12 mouse cellular contexts compared by ENCODE assay signal in the genomic region with DNA sequence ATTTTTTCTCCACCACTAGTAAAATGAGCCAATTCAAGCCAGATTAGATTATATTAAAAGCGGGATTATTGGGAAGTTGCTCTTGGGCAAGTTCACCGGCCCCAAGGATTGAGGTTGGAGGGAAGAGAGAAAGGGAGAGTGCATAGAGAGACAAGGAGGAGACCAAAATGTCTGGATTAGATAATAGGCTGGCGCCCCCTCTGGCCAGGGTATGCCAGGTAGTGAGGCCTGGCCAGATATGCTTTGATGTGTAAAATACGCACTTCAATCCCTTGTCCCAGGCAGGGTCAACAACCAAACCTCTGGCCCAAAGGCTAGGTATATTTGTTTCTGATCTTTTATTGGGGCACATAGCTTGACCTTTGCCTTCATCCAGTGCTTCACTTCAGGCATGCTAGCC. TPM values are rescaled to one million over a fixed set of nuclear protein-coding genes. Genes with fewer than 3 reads are reported as not detected.
DNase-seq lines count a peak whose midpoint lies in the region; ATAC-seq and TF ChIP-seq lines count a peak whose summit lies in the region.
"Had no signal": no experiment of that assay in that cellular context is flagged by ENCODE, and none has a peak within 500 bp of the region (broad histone marks: within the 10 kb centered on the region; RNA-seq: fewer than 3 reads in every experiment).

No protein-coding gene starts in this region.

- no peak overlapping the region for H3K27ac ChIP-seq in heart, embryonic 10.5 days
- no peak overlapping the region for H3K27ac ChIP-seq in bone marrow, adult 2 months (ENCODE audit: control insufficient read depth, insufficient read depth, low read depth, low read length, poor library complexity)
- H3K27ac ChIP-seq in kidney, embryonic 15.5 days: no peak overlapping the region
- H3K27ac ChIP-seq: forebrain, embryonic 13.5 days; midbrain, embryonic 12.5 days; neural tube, embryonic 13.5 days had no signal

- 83% methylated on average over 4 of the region's 4 CpGs for WGBS in heart, embryonic 10.5 days
- 85% methylated on average over 4 of the region's 4 CpGs for WGBS in bone marrow, adult 2 months
- 94% methylated on average over 4 of the region's 4 CpGs for WGBS in kidney, embryonic 15.5 days

- DNase-seq in heart, embryonic 10.5 days (ENCODE audit: low spot score): peak; percentile 65
- DNase-seq in heart, adult 9 months (ENCODE audit: low spot score in 2 of 2): no peak
- DNase-seq in B cell, adult 2 months: peak; percentile 27 to 43
- no peak for DNase-seq in left cerebral cortex, adult 11 months (ENCODE audit: low spot score)
- no peak for DNase-seq in cerebellum, adult 18-20 months

- TF ChIP-seq CTCF in bone marrow, adult 2 months (IDR thresholded peaks at IDR 0.05; ENCODE audit: control insufficient read depth, insufficient read depth, low read length): peak; percentile 46

- peaks cover 13% of the 10 kb centered on the region; the same call in 1 of the 2 replicates for H3K4me1 ChIP-seq in heart, embryonic 10.5 days
- H3K4me1 ChIP-seq in bone marrow, adult 2 months (ENCODE audit: control insufficient read depth, insufficient read depth, low read length): no peaks in the 10 kb centered on the region
- H3K4me1 ChIP-seq in kidney, embryonic 15.5 days: peaks cover 21% of the 10 kb centered on the region

- no peak overlapping the region for H3K9ac ChIP-seq in kidney, embryonic 15.5 days
- H3K9ac ChIP-seq: forebrain, embryonic 13.5 days; midbrain, embryonic 12.5 days; neural tube, embryonic 13.5 days had no signal

- H3K4me3 ChIP-seq in heart, embryonic 10.5 days: no peak overlapping the region
- no peak overlapping the region for H3K4me3 ChIP-seq in bone marrow, adult 2 months (replicated peaks; ENCODE audit: control insufficient read depth, low read depth, low read length)
- H3K4me3 ChIP-seq in kidney, embryonic 15.5 days (replicated peaks): no peak overlapping the region
- H3K4me3 ChIP-seq: forebrain, embryonic 13.5 days; midbrain, embryonic 12.5 days; neural tube, embryonic 13.5 days had no signal

- H3K36me3 ChIP-seq in heart, embryonic 10.5 days: peaks cover 69% of the 10 kb centered on the region
- peaks cover 72% of the 10 kb centered on the region for H3K36me3 ChIP-seq in kidney, embryonic 15.5 days

- H3K4me2 ChIP-seq in kidney, embryonic 15.5 days: no peak overlapping the region
- H3K4me2 ChIP-seq: forebrain, embryonic 13.5 days; midbrain, embryonic 12.5 days; neural tube, embryonic 13.5 days had no signal

- 0 out of 2 replicates have a peak, but pooled peaks have one; percentile 12 for ATAC-seq in megakaryocyte progenitor cell, adult 5-6 weeks (replicated peaks; ENCODE audit: poor library complexity)
- ATAC-seq in kidney, embryonic 15.5 days (replicated peaks; ENCODE audit: low FRiP score): no peak
- ATAC-seq: forebrain, embryonic 13.5 days; intestine, embryonic 16.5 days had no signal

- no peak for TF ChIP-seq POLR2A in bone marrow, adult 2 months (IDR thresholded peaks at IDR 0.05; ENCODE audit: borderline replicate concordance, control insufficient read depth, low read depth, low read length)

- no peaks in the 10 kb centered on the region for H3K27me3 ChIP-seq in heart, embryonic 10.5 days (ENCODE audit: insufficient read depth, poor library complexity, severe bottlenecking)
- no peaks in the 10 kb centered on the region for H3K27me3 ChIP-seq in kidney, embryonic 15.5 days
- H3K27me3 ChIP-seq: forebrain, embryonic 13.5 days; midbrain, embryonic 12.5 days; neural tube, embryonic 13.5 days had no signal

- H3K9me3 ChIP-seq in heart, embryonic 10.5 days: no peaks in the 10 kb centered on the region; the same call in 1 of the 2 replicates
- no peaks in the 10 kb centered on the region for H3K9me3 ChIP-seq in kidney, embryonic 15.5 days (replicated peaks)
- H3K9me3 ChIP-seq: midbrain, embryonic 12.5 days; neural tube, embryonic 13.5 days had no signal

RNA-seq across cellular contexts. Expression of gene Dut, which starts 4.8 kb away (rescaled TPM):
- 150 and 180 TPM in 2 replicates for polyA plus RNA-seq in heart, embryonic 10.5 days (2016; fragmentation: Nextera tagmentation; extraction: Ambion mirVana)
- 93.9 and 94.2 TPM in 2 replicates for polyA plus RNA-seq in bone marrow, adult 2 months (2011; ENCODE audit: insufficient read depth, insufficient read length, low replicate concordance, missing spikeins)
- 329 and 339 TPM in 2 replicates for total RNA-seq in megakaryocyte progenitor cell, adult 5-6 weeks (2015)
- total RNA-seq in megakaryocyte progenitor cell, adult 5-6 weeks (2017): 203 and 242 TPM in 2 replicates
- polyA plus RNA-seq in kidney, embryonic 15.5 days (2015; fragmentation: Nextera tagmentation; extraction: Ambion mirVana): 176 and 183 TPM in 2 replicates

Comparison
In these comparisons a context has a peak if more than half of its experiments do, and no peak if none do; other contexts are left out.
1. DNase-seq: peak in heart, embryonic 10.5 days (single experiment) and B cell, adult 2 months (2 of 2); none in heart, adult 9 months (0 of 2), left cerebral cortex, adult 11 months (single experiment) and cerebellum, adult 18-20 months (0 of 2).